Mouse (Mus musculus) gastrocnemius, postnatal 25 days (tissue): ENCODE results near the gene Tbx15. TPM values are rescaled to one million over a fixed set of nuclear protein-coding genes. Genes with fewer than 3 reads are reported as not detected.

Experiments
- DNase-seq: peaks from one replicate; pipeline ENCODE4 v3.0.0; 2022
- total RNA-seq, 2 experiments: library from RNA; stranded (reverse); gene quantifications; 1 replicate in 1 of 2; 2 replicates in 1 of 2; pipeline ENCODE4 v1.2.3; 2021

The Tbx15 gene
- total RNA-seq, 2 experiments from 2014 or later: 104 to 122 TPM

- DNase-seq: no peak
Measured at GRCm38 (mm10) chr3:99248831-99249550, 8.8 kb downstream of the Tbx15 start.

GRCm38 (mm10) chr3:99249551-99249870 is 9.3 kb downstream of the Tbx15 start:
- no peak for DNase-seq

- DNase-seq: no peak
Measured at GRCm38 (mm10) chr3:99249906-99250305, 9.7 kb downstream of the Tbx15 start.

GRCm38 (mm10) chr3:99251271-99252165 is 11.3 kb downstream of the Tbx15 start:
- no peak for DNase-seq

- DNase-seq: no peak
Measured at GRCm38 (mm10) chr3:99252461-99253091, 12.4 kb downstream of the Tbx15 start.

GRCm38 (mm10) chr3:99253092-99253488 is 12.9 kb downstream of the Tbx15 start:
- DNase-seq: peak; percentile 87

- peak; percentile 84 for DNase-seq
Measured at GRCm38 (mm10) chr3:99253497-99254451, 13.6 kb downstream of the Tbx15 start.

DNA sequence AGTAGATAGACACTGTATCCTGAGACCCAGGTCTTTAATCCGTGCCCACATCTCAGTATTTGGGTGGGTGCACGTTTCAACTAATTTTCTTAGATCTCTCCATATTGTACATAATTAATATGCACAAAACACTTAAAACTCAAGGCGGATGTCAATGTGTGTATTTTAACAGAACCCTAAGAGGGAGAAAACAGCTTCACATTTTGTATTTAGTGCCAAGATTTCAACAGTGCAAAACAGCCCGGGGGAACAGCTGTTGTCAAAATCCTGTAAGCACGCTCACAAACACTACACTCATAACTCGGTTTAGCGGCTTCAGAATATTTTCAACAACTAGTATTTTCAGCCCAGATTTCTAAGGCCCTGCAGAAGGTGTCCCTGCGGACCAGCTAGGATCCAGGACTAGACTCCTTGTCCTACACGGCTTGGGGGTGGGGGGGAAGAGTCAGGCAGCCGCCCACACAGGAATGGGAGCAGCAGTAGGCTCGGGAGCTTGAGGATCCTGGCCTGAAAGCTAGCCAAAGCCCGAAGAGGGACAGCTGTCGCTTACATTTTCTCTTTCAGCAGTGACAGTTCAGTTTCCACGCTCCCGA is 14.5 kb downstream of the Tbx15 start:
- peak; percentile 83 for DNase-seq

GRCm38 (mm10) chr3:99255411-99256365 is 15.5 kb downstream of the Tbx15 start:
- no peak for DNase-seq

DNA sequence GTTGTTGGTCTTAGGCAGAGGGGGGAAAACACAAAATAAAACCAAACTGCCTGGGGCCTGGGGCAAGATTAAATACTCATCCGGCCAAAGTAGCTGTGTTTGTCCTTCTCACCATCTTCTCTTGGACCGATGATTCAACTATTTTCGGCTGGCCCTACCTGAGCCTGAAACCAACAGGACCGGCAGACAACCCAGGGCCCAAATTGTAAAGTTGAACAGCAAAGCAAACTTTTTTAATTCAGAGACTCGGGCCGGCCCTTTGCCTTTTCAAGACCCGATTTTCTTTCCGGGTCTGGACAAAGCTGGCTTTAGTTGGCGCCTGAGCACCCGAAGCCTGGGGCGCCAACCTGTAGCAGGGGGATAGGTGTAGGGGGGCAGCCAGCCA is 16.2 kb downstream of the Tbx15 start:
- no peak for DNase-seq

GRCm38 (mm10) chr3:99256766-99257165 is 16.6 kb downstream of the Tbx15 start:
- DNase-seq: peak; percentile 51

GRCm38 (mm10) chr3:99257586-99258577 is 17.7 kb downstream of the Tbx15 start:
- no peak for DNase-seq

- DNase-seq: no peak
Measured at GRCm38 (mm10) chr3:99259741-99260270, 19.6 kb downstream of the Tbx15 start.

GRCm38 (mm10) chr3:99260395-99260794 is 20.2 kb downstream of the Tbx15 start:
- DNase-seq: no peak

GRCm38 (mm10) chr3:99261371-99261791 is 21.2 kb downstream of the Tbx15 start:
- DNase-seq: no peak

- DNase-seq: no peak
Measured at GRCm38 (mm10) chr3:99261986-99262385, 21.8 kb downstream of the Tbx15 start.

- DNase-seq: no peak
Measured at GRCm38 (mm10) chr3:99263471-99263903, 23.3 kb downstream of the Tbx15 start.

- DNase-seq: no peak
Measured at GRCm38 (mm10) chr3:99264695-99265094, 24.5 kb downstream of the Tbx15 start.
